Mouse (Mus musculus): ENCODE measurements around the gene Cwh43.

DNA sequence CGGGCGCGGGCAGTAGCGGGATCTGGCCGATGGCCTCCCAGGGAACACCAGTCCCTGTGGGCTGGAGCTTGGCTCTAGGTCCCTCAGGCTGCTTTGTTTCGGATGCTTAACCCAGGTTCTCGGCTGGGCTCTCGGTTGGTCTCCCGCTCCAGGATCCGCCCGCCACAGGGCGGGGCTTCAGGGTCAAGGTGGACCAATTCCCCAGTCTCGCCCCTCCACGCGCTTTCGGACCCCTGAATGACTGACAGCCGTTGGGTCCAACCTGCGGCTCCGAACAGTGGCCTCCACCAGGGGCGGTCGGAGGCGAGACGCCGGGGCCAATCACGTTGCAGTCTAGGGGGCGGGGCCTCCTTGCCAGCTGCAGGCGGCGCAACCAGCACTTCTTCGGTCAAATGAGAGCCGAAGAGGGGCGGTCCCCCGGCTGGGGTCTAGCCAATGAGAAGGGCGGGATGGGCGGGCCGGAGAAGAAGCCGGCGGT, 84.8 kb downstream of the Cwh43 start:
- TF ChIP-seq CHD2 (IDR thresholded peaks at IDR 0.05; ENCODE audit: low read depth, low read length) = peak; percentile 75
- no peak for TF ChIP-seq ZNF384 (IDR thresholded peaks at IDR 0.05; ENCODE audit: low read depth, low read length)
- no peak for TF ChIP-seq ZC3H11A (IDR thresholded peaks at IDR 0.05; ENCODE audit: borderline replicate concordance, low read depth, low read length)
